Mouse (Mus musculus) midbrain, embryonic 14.5 days (tissue): ENCODE measurements at regions not wholly inside any gene's neighbourhood (a gene's known extent, or its start where the extent isn't known, plus 50 kb on each side); places are given as distances from the start of the nearest gene placed in this dataset.

Experiments used
- ATAC-seq: fragments of 200-750 bp; cut with Nextera tagmentation; 2 replicates; pipeline ENCODE4 v1.8.0; 2017; ENCODE audit warnings: moderate number of reproducible peaks, moderate library complexity; ENCODE audit not compliant: low FRiP score, low TSS enrichment
- DNase-seq: peaks from one replicate; pipeline ENCODE4 v3.0.0-alpha.2; 2015
- H3K27ac ChIP-seq: fragments of 300-500 bp; sonication (generic); replicated peaks from 2 replicates; pipeline ENCODE4 v1.5.1; 2014; ENCODE audit warnings: mild to moderate bottlenecking, low read depth, low read length, moderate library complexity
- H3K27me3 ChIP-seq: fragments of 300-500 bp; sonication (generic); 2 replicates; pipeline ENCODE4 v1.6.1; 2014; ENCODE audit warnings: low read length, control low read depth, mixed read lengths; ENCODE audit not compliant: control insufficient read depth, insufficient read depth
- H3K36me3 ChIP-seq: fragments of 300-500 bp; sonication (generic); 2 replicates; pipeline ENCODE4 v1.6.1; 2014; ENCODE audit warnings: low read length, control low read depth; ENCODE audit not compliant: control insufficient read depth, insufficient read depth
- H3K4me1 ChIP-seq: fragments of 300-500 bp; sonication (generic); 2 replicates; pipeline ENCODE4 v1.6.1; 2014; ENCODE audit warnings: mild to moderate bottlenecking, antibody characterized with exemption, low read length, control low read depth; ENCODE audit not compliant: control insufficient read depth, insufficient read depth
- H3K4me2 ChIP-seq: fragments of 300-500 bp; sonication (generic); 2 replicates; pipeline ENCODE4 v1.6.1; 2014; ENCODE audit warnings: mild to moderate bottlenecking, low read length, moderate library complexity
- H3K4me3 ChIP-seq: fragments of 300-500 bp; sonication (generic); replicated peaks from 2 replicates; pipeline ENCODE4 v1.5.1; 2014; ENCODE audit warnings: low read depth, low read length
- H3K9ac ChIP-seq: fragments of 300-500 bp; sonication (generic); replicated peaks from 2 replicates; pipeline ENCODE4 v1.6.1; 2014; ENCODE audit warnings: mild to moderate bottlenecking, low read length, moderate library complexity
- H3K9me3 ChIP-seq: fragments of 300-500 bp; sonication (generic); 2 replicates; pipeline ENCODE4 v1.6.1; 2016; ENCODE audit warnings: low read length, control low read depth, mixed read lengths; ENCODE audit not compliant: control insufficient read depth
- WGBS: fragments of 180-500 bp; shearing (Covaris S2); extraction: QIAGEN DNeasy Blood & Tissue Kit; methylation state at CpG from one replicate; pipeline ENCODE4 v1.1.7; 2014; 5-methylcytosine and 5-hydroxymethylcytosine counted together

DNA sequence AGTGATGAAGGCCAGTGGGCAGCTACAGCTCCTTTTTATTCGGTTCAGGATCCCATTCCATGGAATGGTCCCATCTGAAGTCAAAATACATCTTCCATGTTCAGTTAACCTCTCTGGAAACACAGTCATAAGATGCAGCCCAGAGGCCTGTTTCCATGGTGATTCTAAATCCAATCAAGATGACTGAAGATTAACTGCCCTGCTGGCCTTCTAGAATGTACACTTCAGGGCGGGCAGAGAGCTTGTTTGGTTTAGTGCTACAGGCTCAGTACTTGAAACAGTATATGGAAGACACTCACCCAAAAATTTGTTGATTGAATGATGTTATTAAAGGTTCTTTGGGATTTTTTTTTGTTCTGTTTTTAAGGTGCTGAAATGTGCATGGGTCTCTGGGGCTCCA lies 148.0 kb upstream of the Mkln1 start:
- WGBS: 63% methylated on average over 2 of the region's 2 CpGs
- H3K27me3 ChIP-seq: no peaks in the 10 kb centered on the region
- ATAC-seq: no peak
- no peak for DNase-seq
- H3K4me2 ChIP-seq: no peak overlapping the region
- H3K4me1 ChIP-seq: 0 out of 2 replicates have a peak, but pooled peaks cover 3% of the 10 kb centered on the region
- H3K27ac ChIP-seq: no peak overlapping the region
- no peaks in the 10 kb centered on the region for H3K36me3 ChIP-seq
- no peak overlapping the region for H3K4me3 ChIP-seq
- no peak overlapping the region for H3K9ac ChIP-seq
- H3K9me3 ChIP-seq: no peaks in the 10 kb centered on the region

DNA sequence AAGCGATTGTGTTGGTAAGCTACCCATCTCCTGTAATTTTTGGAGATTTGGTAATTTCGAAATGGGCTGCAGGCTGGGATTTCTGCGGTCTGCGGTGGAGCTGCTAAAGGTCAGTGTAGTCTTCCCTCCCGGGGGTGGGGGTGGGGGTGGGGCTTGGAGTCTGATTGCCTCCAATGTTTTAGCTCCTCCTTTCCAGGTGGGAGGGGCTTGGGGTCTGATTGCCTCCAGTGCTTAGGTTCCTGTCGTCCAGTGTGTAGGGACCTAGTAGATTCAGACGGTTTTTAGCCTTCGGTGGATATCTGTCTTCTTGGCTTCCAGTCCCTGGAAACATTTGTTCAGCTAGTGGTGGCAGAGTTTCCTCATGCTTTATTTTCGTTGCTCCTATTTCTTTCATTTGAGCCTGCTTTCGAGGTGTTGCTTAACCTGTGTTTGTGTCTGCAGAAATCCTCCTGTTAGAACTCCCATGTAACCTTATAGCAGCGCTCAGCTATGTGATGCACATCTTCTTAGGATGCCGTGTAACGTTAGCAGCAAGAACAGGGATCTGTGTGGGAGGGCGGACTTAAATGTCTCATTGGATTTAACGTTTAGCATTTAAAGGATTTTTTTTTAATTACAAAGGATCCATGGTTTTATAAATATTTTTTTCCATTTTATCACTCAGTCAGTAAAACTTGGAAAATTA lies 145.1 kb upstream of the Mkln1 start:
- 0 out of 2 replicates have a peak, but pooled peaks cover 3% of the 10 kb centered on the region for H3K4me1 ChIP-seq
- 26% methylated on average over 15 of the region's 15 CpGs for WGBS
- H3K9ac ChIP-seq: no peak overlapping the region
- H3K4me2 ChIP-seq: peak overlapping the region; percentile 33
- ATAC-seq: no peak
- no peaks in the 10 kb centered on the region for H3K27me3 ChIP-seq
- H3K9me3 ChIP-seq: no peaks in the 10 kb centered on the region
- H3K27ac ChIP-seq: no peak overlapping the region
- no peaks in the 10 kb centered on the region for H3K36me3 ChIP-seq
- H3K4me3 ChIP-seq: 0 out of 2 replicates have a peak overlapping the region, but pooled peaks have one; percentile 12
- peak; percentile 45 for DNase-seq

DNA sequence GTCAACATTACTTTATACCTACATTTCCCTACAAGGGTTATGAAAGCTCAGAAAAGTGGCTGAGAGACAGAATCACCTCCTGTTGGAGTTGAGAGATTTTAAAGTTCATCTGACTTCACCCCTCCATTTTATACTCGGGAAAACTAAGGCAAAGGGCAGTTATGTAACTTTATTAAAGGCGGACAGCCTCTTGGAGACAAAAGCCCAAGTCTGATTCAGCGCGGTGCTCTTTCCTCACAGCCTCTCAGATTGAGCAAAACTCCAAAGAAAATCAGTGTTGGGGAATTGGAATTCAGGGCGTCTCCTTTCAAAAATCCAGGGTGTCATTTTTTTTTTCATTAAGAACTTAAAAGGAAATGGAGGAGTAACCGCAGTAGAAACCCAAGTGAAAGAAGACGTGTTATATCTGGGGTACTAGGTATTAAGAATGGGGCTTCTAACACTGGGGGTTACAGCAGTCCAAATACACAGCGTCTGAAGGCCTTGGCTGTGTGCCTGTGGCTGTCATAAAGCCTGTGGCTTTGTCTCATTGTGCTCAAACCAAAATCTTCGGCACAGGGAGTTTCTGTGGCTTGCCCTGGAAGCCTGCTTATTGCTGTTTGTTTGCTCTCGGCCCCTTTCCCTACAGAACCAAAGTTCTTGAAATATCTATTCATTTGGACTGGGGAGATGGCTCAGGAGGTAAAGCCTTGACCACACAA lies 137.7 kb upstream of the Mkln1 start:
- no peaks in the 10 kb centered on the region for H3K4me1 ChIP-seq
- no peak overlapping the region for H3K4me3 ChIP-seq
- H3K4me2 ChIP-seq: no peak overlapping the region
- H3K9me3 ChIP-seq: no peaks in the 10 kb centered on the region
- no peaks in the 10 kb centered on the region for H3K36me3 ChIP-seq
- no peaks in the 10 kb centered on the region for H3K27me3 ChIP-seq
- no peak for DNase-seq
- WGBS: 84% methylated on average over 10 of the region's 10 CpGs
- H3K27ac ChIP-seq: no peak overlapping the region
- ATAC-seq: no peak
- no peak overlapping the region for H3K9ac ChIP-seq

DNA sequence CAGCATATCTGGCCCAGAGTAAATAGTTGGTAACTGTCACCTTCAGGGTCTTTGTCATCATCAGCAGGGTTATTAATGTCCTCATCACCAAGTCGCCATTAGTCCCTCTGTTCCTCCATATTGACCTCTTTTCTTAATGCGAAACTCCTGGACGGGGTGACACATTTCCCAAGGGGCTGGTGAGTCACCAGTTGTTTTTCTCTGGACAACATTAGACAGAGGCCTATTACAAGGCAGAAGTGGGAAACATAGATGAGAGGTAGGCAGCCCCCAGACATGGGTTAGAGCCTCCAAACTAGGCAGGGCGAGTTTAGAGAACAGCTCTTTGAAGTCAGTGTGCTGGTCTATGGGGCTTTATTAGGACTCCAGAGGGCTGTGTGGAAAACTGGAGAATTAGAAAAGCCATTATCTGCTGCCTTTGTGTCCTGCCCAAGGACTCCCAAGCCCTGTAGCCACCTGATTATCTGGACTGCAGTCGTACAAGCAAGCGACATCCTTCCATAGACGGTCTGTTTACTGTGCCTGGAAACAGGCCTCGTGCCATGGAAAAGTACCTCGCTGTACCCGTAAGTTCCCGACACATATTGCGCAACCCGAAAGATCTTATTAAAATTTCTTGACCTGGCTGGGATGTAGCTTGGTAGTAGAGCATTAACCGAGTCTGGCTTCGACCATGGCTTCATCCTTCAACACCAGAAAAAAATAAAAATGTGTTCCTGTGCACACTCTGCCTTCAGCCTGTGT lies 136.6 kb upstream of the Mkln1 start:
- ATAC-seq (no peak), DNase-seq (no peak)
- no peak overlapping the region for H3K4me3 ChIP-seq
- no peak overlapping the region for H3K9ac ChIP-seq
- no peaks in the 10 kb centered on the region for H3K27me3 ChIP-seq
- H3K4me2 ChIP-seq: no peak overlapping the region
- no peaks in the 10 kb centered on the region for H3K9me3 ChIP-seq
- no peaks in the 10 kb centered on the region for H3K4me1 ChIP-seq
- 91% methylated on average over 15 of the region's 15 CpGs for WGBS
- no peak overlapping the region for H3K27ac ChIP-seq
- no peaks in the 10 kb centered on the region for H3K36me3 ChIP-seq

DNA sequence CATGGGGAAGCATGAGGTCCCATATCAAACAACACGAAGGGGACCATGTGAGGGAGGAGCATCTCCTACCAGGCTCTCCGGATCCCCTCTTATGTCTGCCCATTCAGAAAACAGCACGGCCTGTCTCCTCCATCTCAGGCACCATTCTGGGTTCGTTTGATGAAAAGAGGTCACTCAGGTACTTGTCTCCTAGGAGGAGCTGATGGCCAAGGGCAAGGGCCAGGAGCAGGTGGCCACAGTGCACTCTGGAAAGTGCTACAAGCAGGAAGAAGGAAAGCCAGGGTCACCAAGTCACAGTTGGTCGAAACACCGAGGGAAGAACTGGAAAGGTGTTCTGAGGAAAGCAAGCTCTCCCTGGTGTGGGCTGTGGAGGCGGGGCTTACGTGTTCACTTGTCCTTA lies 135.9 kb upstream of the Mkln1 start:
- Histone ChIP-seq H3K9ac (no peak overlapping the region), H3K4me3 (no peak overlapping the region), H3K27me3 (no peaks in the 10 kb centered on the region), H3K27ac (no peak overlapping the region), H3K36me3 (no peaks in the 10 kb centered on the region), H3K4me2 (no peak overlapping the region), H3K4me1 (no peaks in the 10 kb centered on the region), H3K9me3 (no peaks in the 10 kb centered on the region)
- no peak for ATAC-seq
- DNase-seq: no peak
- WGBS: 89% methylated on average over 8 of the region's 8 CpGs

DNA sequence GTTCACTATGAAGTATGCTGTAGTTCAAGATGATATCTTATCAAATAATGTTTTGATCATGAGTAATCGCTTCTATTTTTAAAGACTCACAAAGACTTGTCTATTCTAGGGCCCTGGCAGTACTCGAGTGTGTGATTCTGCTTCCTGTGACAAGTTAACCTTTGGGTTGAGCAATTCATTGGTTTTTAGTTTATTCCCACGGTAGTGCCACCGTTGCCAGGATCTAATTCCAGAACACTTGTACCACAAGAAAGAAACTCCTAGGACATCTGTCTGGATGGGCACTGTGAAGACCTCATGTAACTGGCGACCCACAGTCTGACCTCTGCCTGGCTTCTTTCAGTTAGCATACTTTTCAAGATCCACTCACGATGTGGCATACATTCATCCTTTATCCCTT lies 134.7 kb upstream of the Mkln1 start:
- H3K27me3 ChIP-seq: no peaks in the 10 kb centered on the region
- ATAC-seq: no peak
- 93% methylated on average over 6 of the region's 6 CpGs for WGBS

DNA sequence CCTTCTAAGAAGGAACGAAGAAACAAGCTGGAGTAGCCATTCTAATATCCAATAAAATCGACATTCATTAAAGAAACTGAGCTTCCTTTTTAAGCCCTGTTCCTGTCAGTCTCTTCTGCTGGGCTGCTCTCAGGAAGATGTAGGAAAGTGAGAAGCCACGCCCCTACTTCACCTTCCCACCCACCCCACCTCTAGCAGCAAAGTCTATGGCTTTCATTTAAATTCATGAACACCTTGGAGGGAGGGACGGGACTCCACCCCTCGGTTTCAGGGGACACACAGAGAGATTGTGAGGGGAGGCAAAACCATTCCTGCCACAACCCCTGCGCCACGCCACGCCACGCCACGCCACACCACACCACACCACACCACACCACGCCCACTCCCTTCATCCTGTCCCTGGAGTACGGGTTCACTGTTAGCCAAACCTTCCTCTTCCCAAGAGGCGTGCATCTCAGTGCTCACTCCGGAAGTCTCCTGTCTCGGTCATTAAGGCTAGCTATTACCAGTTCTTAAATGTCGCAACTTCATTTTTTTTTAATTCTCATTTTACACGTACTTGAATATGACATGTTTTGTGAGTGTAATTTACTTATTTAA lies 132.0 kb upstream of the Mkln1 start:
- no peaks in the 10 kb centered on the region for H3K9me3 ChIP-seq
- H3K27ac ChIP-seq: no peak overlapping the region
- H3K4me2 ChIP-seq: no peak overlapping the region
- WGBS: 78% methylated on average over 17 of the region's 17 CpGs
- no peaks in the 10 kb centered on the region for H3K36me3 ChIP-seq
- ATAC-seq (no peak), DNase-seq (no peak)
- no peaks in the 10 kb centered on the region for H3K4me1 ChIP-seq
- no peak overlapping the region for H3K9ac ChIP-seq
- no peaks in the 10 kb centered on the region for H3K27me3 ChIP-seq
- no peak overlapping the region for H3K4me3 ChIP-seq

More for the DNA sequence above, 134.7 kb upstream of the Mkln1 start:
- no peak overlapping the region for H3K9ac ChIP-seq
- no peak for DNase-seq
- H3K4me2 ChIP-seq: no peak overlapping the region
- H3K4me3 ChIP-seq: no peak overlapping the region
- H3K36me3 ChIP-seq: no peaks in the 10 kb centered on the region
- H3K4me1 ChIP-seq: no peaks in the 10 kb centered on the region
- no peak overlapping the region for H3K27ac ChIP-seq
- no peaks in the 10 kb centered on the region for H3K9me3 ChIP-seq

DNA sequence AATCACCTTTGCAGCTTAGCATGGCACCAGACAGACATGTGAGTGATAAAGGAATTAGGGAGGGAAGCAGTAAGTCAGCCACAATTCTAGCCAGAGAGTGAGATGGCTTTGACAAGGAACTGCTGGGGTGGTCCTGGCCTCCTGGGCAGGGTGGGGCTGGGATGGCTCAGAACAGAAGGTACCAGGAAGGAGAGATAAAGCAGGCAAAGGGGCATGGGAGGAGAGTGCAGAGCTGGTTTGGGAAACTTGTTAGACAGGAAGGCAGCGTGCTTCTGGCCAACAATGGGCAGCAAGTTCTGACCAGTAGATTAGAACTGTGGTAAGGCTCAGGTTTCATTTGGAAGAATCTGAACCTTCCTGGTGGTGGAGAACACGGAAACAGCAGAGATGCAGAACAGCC lies 130.5 kb upstream of the Mkln1 start:
- no peaks in the 10 kb centered on the region for H3K27me3 ChIP-seq
- no peak overlapping the region for H3K9ac ChIP-seq
- H3K27ac ChIP-seq: no peak overlapping the region
- ATAC-seq (no peak), DNase-seq (no peak)
- no peaks in the 10 kb centered on the region for H3K9me3 ChIP-seq
- no peak overlapping the region for H3K4me2 ChIP-seq
- H3K4me1 ChIP-seq: no peaks in the 10 kb centered on the region
- 82% methylated on average over 2 of the region's 2 CpGs for WGBS
- no peak overlapping the region for H3K4me3 ChIP-seq
- no peaks in the 10 kb centered on the region for H3K36me3 ChIP-seq
